Mouse (Mus musculus) lung, adult 10 weeks (tissue): Measurements from ENCODE around the gene Vmn1r51. TPM values are rescaled to one million over a fixed set of nuclear protein-coding genes. Genes with fewer than 3 reads are reported as not detected.

Source experiments
- polyA plus RNA-seq: library from polyadenylated mRNA; stranded (reverse); fragments of 350-450 nt; fragmentation: Illumina TruSeq; extraction: RNeasy Lipid Tissue Mini Kit (QIAGEN cat#74804); gene quantifications from one replicate; pipeline ENCODE4 v1.2.3, GENCODE M21; 2014; ENCODE audit warnings: low read depth, low replicate concordance; ENCODE audit not compliant: insufficient read depth

Vmn1r51 gene
- polyA plus RNA-seq: not detected

GRCm38 (mm10) chr6:90122296-90122695 is at the start of gene Vmn1r51:
TSS of gene Vmn1r51 (plus strand) at chr6:90122596.

DNA sequence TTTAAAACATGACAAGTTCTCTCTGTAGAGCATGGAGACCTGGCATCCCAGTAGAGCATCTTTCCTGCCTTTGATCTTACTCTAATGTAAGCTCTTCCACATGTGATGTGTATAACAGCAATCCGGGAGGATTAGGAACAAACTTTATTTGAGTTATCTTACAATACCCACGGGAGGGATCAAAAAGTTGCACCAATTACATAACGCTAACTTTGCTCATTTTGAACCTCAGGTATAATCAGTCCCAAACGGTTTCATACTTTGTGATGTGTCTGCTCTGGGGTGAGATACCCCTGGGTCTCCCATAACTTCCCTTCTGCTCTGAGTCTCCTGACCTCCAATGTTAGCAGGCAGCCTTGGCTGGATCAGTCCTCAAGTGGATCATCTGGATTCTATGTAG is 44.0 kb upstream of the Vmn1r51 start, which contains the start of gene Vmn1r49:
Gene Vmn1r49 (minus strand): TSS at position 101 of the 400 bp plus-strand sequence.

GRCm38 (mm10) chr6:90101130-90101529 is 21.3 kb upstream of the Vmn1r51 start, which contains the start of gene Vmn1r50:
TSS of gene Vmn1r50 (plus strand) at chr6:90101430.

DNA sequence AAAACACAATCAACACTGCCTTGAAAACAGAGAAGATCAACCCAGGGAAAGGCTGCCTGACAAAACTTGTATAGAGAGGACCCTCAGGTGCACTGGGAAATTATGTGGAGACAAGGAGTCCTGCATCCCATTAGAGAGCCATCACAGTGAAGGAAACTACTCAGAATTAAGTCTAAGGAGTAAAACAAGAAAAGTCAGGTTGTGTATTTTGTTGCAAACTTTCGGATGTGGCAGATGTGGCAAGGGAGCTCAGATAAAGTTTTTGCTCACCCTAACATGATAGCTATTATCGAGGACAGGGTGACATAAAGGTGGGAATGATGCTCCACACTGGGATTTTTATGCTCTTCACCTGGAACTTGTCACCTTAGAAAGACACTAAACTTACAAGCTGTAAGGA is 52.1 kb downstream of the Vmn1r51 start, which contains the start of gene Vmn1r52:
Gene Vmn1r52 (plus strand): TSS at position 301 of the 400 bp plus-strand sequence.

Other genes with a start within 250 kb of the Vmn1r51 start
- gene Vmn1r42, start 246.2 kb upstream of the Vmn1r51 start, polyA plus RNA-seq: not detected
- not detected for gene Vmn1r43, start 246.2 kb upstream of the Vmn1r51 start, polyA plus RNA-seq
- gene Vmn1r44, start 238.9 kb upstream of the Vmn1r51 start, polyA plus RNA-seq: not detected
- not detected for gene Vmn1r45, start 182.0 kb upstream of the Vmn1r51 start, polyA plus RNA-seq
- gene Vmn1r46, start 153.3 kb upstream of the Vmn1r51 start, polyA plus RNA-seq: not detected
- not detected for gene Vmn1r47, start 106.4 kb upstream of the Vmn1r51 start, polyA plus RNA-seq
- gene Vmn1r48, start 85.8 kb upstream of the Vmn1r51 start, polyA plus RNA-seq: not detected
- gene Vmn1r49, start 44.1 kb upstream of the Vmn1r51 start, polyA plus RNA-seq: not detected
- gene Vmn1r50, start 21.2 kb upstream of the Vmn1r51 start, polyA plus RNA-seq: not detected
- not detected for gene Vmn1r52, start 52.2 kb downstream of the Vmn1r51 start, polyA plus RNA-seq
- not detected for gene V1ra8, start 80.2 kb downstream of the Vmn1r51 start, polyA plus RNA-seq
- gene Vmn1r53, start 101.8 kb downstream of the Vmn1r51 start, polyA plus RNA-seq: not detected
- gene Vmn1r54, start 123.7 kb downstream of the Vmn1r51 start, polyA plus RNA-seq: not detected
- gene BC048671, start 178.6 kb downstream of the Vmn1r51 start, polyA plus RNA-seq: not detected
- 0.19 TPM for gene Chst13, start 202.6 kb downstream of the Vmn1r51 start, polyA plus RNA-seq
- gene Uroc1, start 210.7 kb downstream of the Vmn1r51 start, polyA plus RNA-seq: not detected
- gene Zxdc, start 246.9 kb downstream of the Vmn1r51 start, polyA plus RNA-seq: 8.1 TPM